Mouse (Mus musculus) lung, embryonic 14.5 days (tissue): ENCODE results near the gene Bag6. TPM values are rescaled to one million over a fixed set of nuclear protein-coding genes. Genes with fewer than 3 reads are reported as not detected.

Experiments used
- ATAC-seq: fragments of 200-750 bp; cut with Nextera tagmentation; 2 replicates; pipeline ENCODE4 v1.8.0; 2017; ENCODE audit warnings: mild to moderate bottlenecking, moderate TSS enrichment, moderate library complexity; ENCODE audit not compliant: insufficient read depth
- DNase-seq: peaks from one replicate; pipeline ENCODE4 v3.0.0-alpha.2; 2015
- H3K27ac ChIP-seq: fragments of 300-500 bp; sonication (generic); 2 replicates; pipeline ENCODE4 v1.5.1; 2014; ENCODE audit warnings: low read depth, mild to moderate bottlenecking, moderate library complexity
- H3K27me3 ChIP-seq: fragments of 300-500 bp; sonication (generic); 2 replicates; pipeline ENCODE4 v1.6.1; 2014; ENCODE audit warnings: low read length, control low read depth; ENCODE audit not compliant: insufficient read depth
- H3K36me3 ChIP-seq: fragments of 300-500 bp; sonication (generic); 2 replicates; pipeline ENCODE4 v1.6.1; 2014; ENCODE audit warnings: control low read depth; ENCODE audit not compliant: insufficient read depth
- H3K4me1 ChIP-seq: fragments of 300-500 bp; sonication (generic); 2 replicates; pipeline ENCODE4 v1.6.1; 2014; ENCODE audit warnings: antibody characterized with exemption, control low read depth; ENCODE audit not compliant: insufficient read depth
- H3K4me2 ChIP-seq: fragments of 300-500 bp; sonication (generic); 2 replicates; pipeline ENCODE4 v1.6.1; 2014; ENCODE audit warnings: mild to moderate bottlenecking
- H3K4me3 ChIP-seq: fragments of 300-500 bp; sonication (generic); 2 replicates; pipeline ENCODE4 v1.5.1; 2014; ENCODE audit warnings: low read depth, low read length
- H3K9ac ChIP-seq: fragments of 300-500 bp; sonication (generic); 2 replicates; pipeline ENCODE4 v1.6.1; 2014
- H3K9me3 ChIP-seq: fragments of 300-500 bp; sonication (generic); 2 replicates; pipeline ENCODE4 v1.6.1; 2016; ENCODE audit warnings: low read depth, low read length, control low read depth
- CTCF ChIP-seq: IDR thresholded peaks from 2 replicates; pipeline ENCODE4 v1.5.1; 2016; ENCODE audit warnings: antibody characterized with exemption, low read depth
- WGBS: fragments of 180-500 bp; shearing (Covaris S2); extraction: QIAGEN DNeasy Blood & Tissue Kit; methylation state at CpG from one replicate; pipeline ENCODE4 v1.1.7; 2014; 5-methylcytosine and 5-hydroxymethylcytosine counted together
- polyA plus RNA-seq: library from polyadenylated mRNA; unstranded; fragments of >200 nt; fragmentation: Nextera tagmentation; extraction: Ambion mirVana; gene quantifications from 2 replicates; pipeline ENCODE4 v1.2.1, GENCODE M21; 2014

The Bag6 gene
- polyA plus RNA-seq, 1 experiment from 2014 or later: 69.1 TPM

DNA sequence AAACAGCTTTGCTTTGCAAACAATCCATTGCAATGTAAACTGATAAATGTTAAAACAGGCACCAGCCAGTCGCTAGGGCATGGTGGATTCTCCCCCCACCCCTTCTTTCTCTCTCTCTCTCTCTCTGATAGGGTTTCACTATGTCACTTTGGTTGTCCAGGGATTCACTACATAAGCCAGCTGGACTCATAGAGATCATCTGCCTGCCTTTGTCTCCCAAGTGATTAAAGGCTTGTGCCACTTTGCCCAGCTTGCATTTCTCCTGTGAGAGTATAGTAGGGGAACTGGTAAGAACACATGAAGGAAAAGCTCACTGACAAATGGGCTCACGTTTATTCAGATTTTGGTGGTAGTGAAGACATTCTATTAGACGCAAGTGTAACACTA lies 2.8 kb upstream of the Bag6 start:
- H3K9me3 ChIP-seq: no peaks in the 10 kb centered on the region
- no peak overlapping the region for H3K4me2 ChIP-seq
- no peak for TF ChIP-seq CTCF
- H3K4me1 ChIP-seq: peaks cover 5% of the 10 kb centered on the region
- ATAC-seq (no peak), DNase-seq (no peak)
- 60% methylated on average over 3 of the region's 3 CpGs for WGBS
- H3K27ac ChIP-seq: no peak overlapping the region
- H3K4me3 ChIP-seq: no peak overlapping the region
- no peak overlapping the region for H3K9ac ChIP-seq
- H3K36me3 ChIP-seq: 0 out of 2 replicates have a peak, but pooled peaks cover 15% of the 10 kb centered on the region
- H3K27me3 ChIP-seq: no peaks in the 10 kb centered on the region

DNA sequence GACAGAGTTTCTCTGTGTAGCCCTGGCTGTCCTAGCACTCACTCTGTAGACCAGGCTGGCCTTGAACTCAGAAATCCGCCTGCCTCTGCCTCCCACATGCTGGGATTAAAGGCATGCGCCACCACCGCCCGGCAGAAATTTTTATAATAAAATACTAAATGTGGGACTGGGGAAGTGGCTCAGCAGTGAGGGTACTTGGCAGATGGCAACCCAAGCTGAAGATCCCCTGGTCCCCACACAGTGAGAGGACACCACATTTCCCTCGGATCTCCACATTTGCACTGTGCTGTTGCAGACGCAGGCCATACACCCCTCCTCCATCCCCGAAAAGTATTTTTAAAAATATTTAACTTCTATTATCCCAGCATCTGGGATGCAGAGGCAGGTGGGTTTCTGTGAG lies 1.5 kb upstream of the Bag6 start:
- Histone ChIP-seq H3K36me3 (peaks cover 22% of the 10 kb centered on the region), H3K4me2 (no peak overlapping the region), H3K9ac (no peak overlapping the region), H3K4me1 (peaks cover 8% of the 10 kb centered on the region), H3K4me3 (no peak overlapping the region), H3K27ac (no peak overlapping the region), H3K27me3 (no peaks in the 10 kb centered on the region), H3K9me3 (no peaks in the 10 kb centered on the region)
- TF ChIP-seq CTCF: no peak
- WGBS: 91% methylated on average over 7 of the region's 7 CpGs
- no peak for DNase-seq
- no peak for ATAC-seq

DNA sequence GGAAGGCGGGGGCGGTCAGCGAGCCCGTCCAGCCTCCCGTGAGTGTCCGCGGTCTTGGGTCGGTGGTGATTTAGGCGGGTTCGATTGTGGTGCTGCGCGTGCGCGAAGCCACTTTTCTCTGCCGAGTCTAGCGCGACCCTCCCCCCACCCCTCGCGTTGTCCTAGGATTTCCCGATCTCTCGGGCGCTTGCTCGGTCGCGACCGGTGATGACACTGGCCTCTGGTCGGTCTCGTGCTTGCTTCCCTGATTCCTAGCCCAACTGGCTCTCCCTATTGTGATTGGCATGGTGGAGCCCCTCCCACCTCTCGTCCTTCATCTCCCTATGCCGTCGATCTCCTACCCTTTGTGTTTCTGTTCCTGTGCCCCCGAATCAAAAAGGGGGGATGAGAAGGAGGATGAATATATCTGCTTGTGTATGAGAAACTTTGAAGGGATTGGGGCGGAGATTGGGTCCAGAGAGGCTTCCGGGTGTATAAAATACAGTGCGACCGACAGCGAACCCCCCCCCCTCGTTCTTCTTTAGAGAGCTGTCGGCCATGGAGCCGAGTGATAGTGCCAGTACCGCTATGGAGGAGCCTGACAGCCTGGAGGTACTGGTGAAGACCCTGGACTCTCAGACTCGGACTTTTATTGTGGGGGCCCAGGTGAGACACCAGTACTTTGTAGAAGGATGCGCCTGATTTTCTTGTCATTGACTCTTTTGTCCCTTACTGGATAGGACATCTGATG lies 778 bp downstream of the Bag6 start:
- no peaks in the 10 kb centered on the region for H3K9me3 ChIP-seq
- under 1% methylated on average over 39 of the region's 43 CpGs for WGBS
- DNase-seq: peak; percentile 15

DNA sequence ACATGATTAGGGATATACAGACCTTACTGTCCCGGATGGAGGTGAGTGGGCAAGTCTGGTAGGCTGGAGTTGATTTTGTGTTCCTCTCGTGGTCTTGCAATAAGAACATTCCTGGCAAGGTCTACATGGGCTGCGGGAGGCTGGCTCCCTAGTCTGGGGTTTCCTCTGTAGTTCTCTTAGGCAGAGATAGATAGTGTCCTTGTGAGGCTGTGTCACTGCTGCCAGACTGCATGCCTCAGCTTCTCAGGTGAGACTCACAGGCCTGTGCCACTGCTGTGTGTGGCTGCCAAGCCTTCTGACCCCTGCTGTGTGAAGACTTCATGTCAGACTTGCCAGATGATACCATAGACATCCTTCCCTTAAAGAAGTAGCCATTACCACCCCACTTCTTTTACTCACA lies 4.3 kb downstream of the Bag6 start:
- peaks cover 8% of the 10 kb centered on the region for H3K4me1 ChIP-seq
- no peak for DNase-seq
- no peak overlapping the region for H3K9ac ChIP-seq
- H3K27ac ChIP-seq: no peak overlapping the region
- H3K9me3 ChIP-seq: no peaks in the 10 kb centered on the region
- H3K27me3 ChIP-seq: no peaks in the 10 kb centered on the region
- 80% methylated on average over 3 of the region's 3 CpGs for WGBS
- no peak overlapping the region for H3K4me3 ChIP-seq
- H3K36me3 ChIP-seq: peaks cover 67% of the 10 kb centered on the region
- no peak for TF ChIP-seq CTCF
- ATAC-seq: no peak
- H3K4me2 ChIP-seq: no peak overlapping the region

More for the DNA sequence above, 778 bp downstream of the Bag6 start:
- TF ChIP-seq CTCF: no peak
- Histone ChIP-seq H3K36me3 (peaks cover 32% of the 10 kb centered on the region), H3K4me2 (peak overlapping the region; percentile 85), H3K27ac (peak overlapping the region; percentile 95), H3K4me3 (peak overlapping the region; percentile 77), H3K27me3 (no peaks in the 10 kb centered on the region), H3K4me1 (peaks cover 8% of the 10 kb centered on the region), H3K9ac (peak overlapping the region; percentile 86)
- peak; percentile 62 for ATAC-seq

DNA sequence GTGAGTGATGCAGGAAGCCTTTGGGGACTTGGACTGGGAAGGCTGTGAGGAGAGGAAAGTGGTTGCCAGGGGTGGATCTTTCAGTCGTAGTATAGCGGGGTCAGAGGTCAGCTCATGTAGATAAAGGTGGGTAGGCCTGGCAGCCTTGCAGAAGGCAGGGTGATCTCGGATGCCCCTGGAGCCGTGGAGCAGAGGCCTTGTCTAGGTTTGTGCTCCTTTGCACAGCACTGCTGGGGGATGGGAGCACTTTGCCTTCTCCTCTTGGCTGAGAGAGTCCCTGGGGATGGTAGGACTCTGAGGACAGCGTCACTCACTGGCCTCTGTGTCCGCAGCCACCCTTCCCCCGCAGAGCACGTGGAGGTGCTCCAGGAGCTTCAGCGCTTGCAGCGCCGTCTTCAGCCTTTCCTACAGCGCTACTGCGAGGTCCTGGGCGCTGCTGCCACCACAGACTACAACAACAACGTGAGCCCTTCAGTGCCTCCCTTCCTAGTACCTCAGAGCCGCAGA lies 5.6 kb downstream of the Bag6 start:
- DNase-seq (no peak), ATAC-seq (no peak)
- TF ChIP-seq CTCF: no peak
- Histone ChIP-seq H3K4me3 (no peak overlapping the region), H3K27ac (no peak overlapping the region), H3K9me3 (no peaks in the 10 kb centered on the region), H3K9ac (no peak overlapping the region), H3K36me3 (peaks cover 80% of the 10 kb centered on the region), H3K4me2 (no peak overlapping the region), H3K27me3 (no peaks in the 10 kb centered on the region), H3K4me1 (peaks cover 8% of the 10 kb centered on the region)
- 72% methylated on average over 16 of the region's 16 CpGs for WGBS

DNA sequence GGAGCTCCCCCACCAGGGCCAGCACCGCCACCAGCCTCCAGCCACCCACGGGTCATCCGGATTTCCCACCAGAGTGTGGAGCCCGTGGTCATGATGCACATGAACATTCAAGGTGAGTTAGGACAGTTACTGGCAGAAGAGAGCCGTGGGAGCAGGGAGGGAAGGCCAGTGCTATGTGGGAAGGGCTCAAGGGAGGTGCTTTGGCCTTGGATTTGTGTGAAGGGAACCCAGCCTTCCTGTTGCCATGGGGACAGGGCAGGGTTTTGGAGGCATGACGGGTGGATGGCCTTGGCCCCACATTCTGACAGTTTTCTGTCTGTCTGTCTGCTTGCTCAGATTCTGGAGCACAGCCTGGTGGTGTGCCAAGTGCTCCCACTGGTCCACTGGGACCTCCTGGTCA lies 7.0 kb downstream of the Bag6 start:
- H3K4me3 ChIP-seq: no peak overlapping the region
- ATAC-seq (no peak), DNase-seq (no peak)
- H3K9ac ChIP-seq: no peak overlapping the region
- no peaks in the 10 kb centered on the region for H3K27me3 ChIP-seq
- H3K27ac ChIP-seq: no peak overlapping the region
- 82% methylated on average over 6 of the region's 6 CpGs for WGBS
- no peaks in the 10 kb centered on the region for H3K9me3 ChIP-seq
- TF ChIP-seq CTCF: no peak
- no peak overlapping the region for H3K4me2 ChIP-seq
- H3K4me1 ChIP-seq: peaks cover 5% of the 10 kb centered on the region; the same call in 1 of the 2 replicates
- H3K36me3 ChIP-seq: peaks cover 94% of the 10 kb centered on the region

DNA sequence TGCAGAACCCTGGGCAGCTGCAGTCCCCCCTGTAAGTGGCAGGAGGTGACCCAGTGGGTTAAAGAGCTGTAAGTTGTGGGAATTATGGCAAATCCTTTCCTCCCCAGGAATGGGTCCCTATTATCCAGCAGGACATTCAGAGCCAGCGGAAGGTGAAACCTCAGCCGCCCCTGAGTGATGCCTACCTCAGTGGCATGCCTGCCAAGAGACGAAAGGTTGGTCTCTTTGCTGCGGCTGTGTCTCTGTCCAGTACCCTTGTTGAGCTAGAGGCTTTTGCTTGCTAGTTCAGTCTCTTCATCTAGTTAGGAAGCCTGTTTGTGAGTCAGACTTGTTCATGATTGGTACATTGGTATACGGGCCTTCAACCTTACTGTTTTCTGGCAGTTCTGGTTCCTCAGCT lies 11.2 kb downstream of the Bag6 start:
- Histone ChIP-seq H3K4me1 (no peaks in the 10 kb centered on the region), H3K4me3 (no peak overlapping the region), H3K27me3 (no peaks in the 10 kb centered on the region), H3K9me3 (no peaks in the 10 kb centered on the region), H3K27ac (no peak overlapping the region), H3K4me2 (no peak overlapping the region), H3K36me3 (peaks cover 100% of the 10 kb centered on the region), H3K9ac (no peak overlapping the region)
- 85% methylated on average over 5 of the region's 5 CpGs for WGBS
- ATAC-seq (no peak), DNase-seq (no peak)
- no peak for TF ChIP-seq CTCF
